Mouse (Mus musculus): ENCODE data around the gene Zbtb8os.
A peak's percentile ranks its signal among the peaks of the same experiment; 100 is the strongest.
"Not testable (repeated sequence)": the region's sequence is repeated elsewhere in the genome, so short reads cannot be mapped to it uniquely, and the experiment has no call there.

Gene Zbtb8os

GRCm38 (mm10) chr4:129334677-129335215, 749 bp upstream of the Zbtb8os start:
- no peak for DNase-seq

GRCm38 (mm10) chr4:129336291-129336690, 796 bp downstream of the Zbtb8os start:
- no peak for DNase-seq

- no peak for DNase-seq
These were observed 4.2 kb downstream of the Zbtb8os start for GRCm38 (mm10) chr4:129339743-129340142.

GRCm38 (mm10) chr4:129341888-129342287, 6.4 kb downstream of the Zbtb8os start:
- no peak for DNase-seq

GRCm38 (mm10) chr4:129342705-129343104, 7.2 kb downstream of the Zbtb8os start:
- DNase-seq = no peak

- no peak for DNase-seq
These were observed 11.1 kb downstream of the Zbtb8os start for GRCm38 (mm10) chr4:129346481-129347154.

- DNase-seq = peak; percentile 45 to 76
These were observed 15.1 kb downstream of the Zbtb8os start for GRCm38 (mm10) chr4:129350644-129351043.

GRCm38 (mm10) chr4:129351111-129351510, 15.6 kb downstream of the Zbtb8os start:
- no peak for DNase-seq

- DNase-seq = no peak
These were observed 17.7 kb downstream of the Zbtb8os start for GRCm38 (mm10) chr4:129353176-129353575.

- DNase-seq = peak; percentile 22 to 34
These were observed 18.7 kb downstream of the Zbtb8os start for GRCm38 (mm10) chr4:129354236-129354635.

- DNase-seq = no peak
These were observed 22.2 kb downstream of the Zbtb8os start for GRCm38 (mm10) chr4:129357613-129358163.

- not testable (repeated sequence) for DNase-seq
These were observed 26.7 kb downstream of the Zbtb8os start for GRCm38 (mm10) chr4:129362238-129362637.

- DNase-seq = no peak
These were observed 27.3 kb downstream of the Zbtb8os start for GRCm38 (mm10) chr4:129362771-129363170.

GRCm38 (mm10) chr4:129363463-129363862, 28.0 kb downstream of the Zbtb8os start:
- no peak for DNase-seq

GRCm38 (mm10) chr4:129364379-129364778, 28.9 kb downstream of the Zbtb8os start:
- no peak for DNase-seq

GRCm38 (mm10) chr4:129365224-129365623, 29.7 kb downstream of the Zbtb8os start:
- peak in 1 of 2 experiments; percentile 37 for DNase-seq

- no peak for DNase-seq
These were observed 35.9 kb downstream of the Zbtb8os start for GRCm38 (mm10) chr4:129371391-129371790.

GRCm38 (mm10) chr4:129373202-129373976, 37.9 kb downstream of the Zbtb8os start:
- no peak for DNase-seq

GRCm38 (mm10) chr4:129374219-129374755, 38.8 kb downstream of the Zbtb8os start:
- no peak for DNase-seq

- DNase-seq = no peak
These were observed 39.5 kb downstream of the Zbtb8os start for GRCm38 (mm10) chr4:129375000-129375399.

GRCm38 (mm10) chr4:129375821-129376220, 40.3 kb downstream of the Zbtb8os start:
- no peak for DNase-seq

GRCm38 (mm10) chr4:129376961-129377545, 41.6 kb downstream of the Zbtb8os start:
- peak; percentile 14 to 50 for DNase-seq
